Comparison of ENCODE assay signal across 24 mouse cellular contexts in the genomic region with DNA sequence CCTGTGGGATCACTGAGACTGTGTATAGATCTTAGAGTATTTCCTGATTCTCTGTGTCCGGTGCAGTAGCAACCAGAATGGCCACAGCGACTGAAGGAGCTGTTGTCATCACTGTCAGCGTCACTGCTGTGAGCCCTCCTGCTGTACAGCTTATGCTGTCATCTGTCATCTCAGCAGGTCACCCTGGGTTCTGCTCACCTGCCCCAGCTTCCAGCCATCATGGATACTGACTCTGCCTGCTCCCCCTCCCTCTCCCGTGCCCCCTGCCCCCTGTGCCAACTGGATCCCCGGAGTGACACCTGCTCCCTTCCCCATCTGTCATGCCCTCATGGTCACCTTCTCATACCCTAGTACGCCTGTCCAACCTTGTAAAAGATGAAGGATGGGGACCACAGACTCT.
A peak's percentile ranks its signal among the peaks of the same experiment; 100 is the strongest.
DNase-seq lines count a peak whose midpoint lies in the region; ATAC-seq and TF ChIP-seq lines count a peak whose summit lies in the region.
"Had no signal": no experiment of that assay in that cellular context is flagged by ENCODE, and none has a peak within 500 bp of the region (broad histone marks: within the 10 kb centered on the region; RNA-seq: fewer than 3 reads in every experiment).

No protein-coding gene starts in this region.

- no peak overlapping the region for H3K4me3 ChIP-seq in hindbrain, postnatal 0 days (ENCODE audit: low read length)
- no peak overlapping the region for H3K4me3 ChIP-seq in hindbrain, embryonic 11.5 days (ENCODE audit: low read depth, low read length)
- H3K4me3 ChIP-seq: embryonic facial prominence, embryonic 10.5 days; forebrain, embryonic 10.5 days; limb, embryonic 12.5 days; liver, embryonic 12.5 days; midbrain, embryonic 12.5 days; neural tube, embryonic 12.5 days had no signal

- no peaks in the 10 kb centered on the region; the same call in 1 of the 2 replicates for H3K4me1 ChIP-seq in hindbrain, postnatal 0 days (ENCODE audit: insufficient read depth, low read length)
- no peaks in the 10 kb centered on the region for H3K4me1 ChIP-seq in hindbrain, embryonic 11.5 days (replicated peaks; ENCODE audit: control insufficient read depth, insufficient read depth, low read length)
- H3K4me1 ChIP-seq: embryonic facial prominence, embryonic 10.5 days; forebrain, embryonic 10.5 days; limb, embryonic 12.5 days; midbrain, embryonic 12.5 days; neural tube, embryonic 12.5 days had no signal

- no peaks in the 10 kb centered on the region for H3K27me3 ChIP-seq in hindbrain, postnatal 0 days (ENCODE audit: insufficient read depth, low read length)
- H3K27me3 ChIP-seq in hindbrain, embryonic 11.5 days (ENCODE audit: control insufficient read depth, insufficient read depth, low read length), result no peaks in the 10 kb centered on the region
- H3K27me3 ChIP-seq: limb, embryonic 12.5 days; liver, embryonic 12.5 days; midbrain, embryonic 12.5 days; neural tube, embryonic 12.5 days had no signal

- peak; percentile 60 for DNase-seq in hindbrain, postnatal 0 days (ENCODE audit: low spot score)
- no peak for DNase-seq in hindbrain, embryonic 11.5 days (ENCODE audit: low spot score)
- DNase-seq in brain, embryonic 14.5 days (ENCODE audit: low read depth), result peak; percentile 13
- peak; percentile 97 for DNase-seq in cerebellum, adult 11-12 months
- DNase-seq in cerebellum, postnatal 10 days, result peak; percentile 88 to 95
- no peak for DNase-seq in layer of hippocampus, adult 8-10 months (ENCODE audit: low spot score in 2 of 2)
- DNase-seq in adrenal gland, adult (ENCODE audit: inconsistent age in 2 of 2, low spot score in 1 of 2), result no peak
- DNase-seq: adrenal gland, postnatal 14 days; gastrocnemius, postnatal 14 days; kidney, adult 9 months; kidney, postnatal 14 days; lung, adult 18-20 months; lung, postnatal 10 days had no signal

- TF ChIP-seq POLR2A in brain, embryonic 14.5 days (IDR thresholded peaks at IDR 0.05; ENCODE audit: borderline replicate concordance, extremely low read depth, insufficient read depth, insufficient read length, poor library complexity, severe bottlenecking), result no peak

- WGBS in hindbrain, postnatal 0 days, result 54% methylated on average over 6 of the region's 6 CpGs
- 80% methylated on average over 6 of the region's 6 CpGs for WGBS in hindbrain, embryonic 11.5 days

- H3K4me2 ChIP-seq in hindbrain, postnatal 0 days (ENCODE audit: low read depth, low read length), result no peak overlapping the region
- H3K4me2 ChIP-seq in hindbrain, embryonic 11.5 days (replicated peaks; ENCODE audit: low read depth, low read length), result no peak overlapping the region
- H3K4me2 ChIP-seq: heart, embryonic 11.5 days; limb, embryonic 12.5 days; liver, embryonic 12.5 days; midbrain, embryonic 12.5 days; neural tube, embryonic 12.5 days had no signal

- H3K27ac ChIP-seq in hindbrain, postnatal 0 days, result no peak overlapping the region
- H3K27ac ChIP-seq in hindbrain, embryonic 11.5 days (ENCODE audit: low read depth, low read length), result no peak overlapping the region
- H3K27ac ChIP-seq: embryonic facial prominence, embryonic 10.5 days; forebrain, embryonic 10.5 days; limb, embryonic 12.5 days; liver, embryonic 12.5 days; midbrain, embryonic 12.5 days; neural tube, embryonic 12.5 days had no signal

- H3K9ac ChIP-seq in hindbrain, postnatal 0 days (replicated peaks; ENCODE audit: low read length), result no peak overlapping the region
- H3K9ac ChIP-seq in hindbrain, embryonic 11.5 days (ENCODE audit: low read depth, low read length), result no peak overlapping the region
- H3K9ac ChIP-seq: limb, embryonic 12.5 days; liver, embryonic 12.5 days; midbrain, embryonic 12.5 days; neural tube, embryonic 12.5 days had no signal

- no peaks in the 10 kb centered on the region for H3K36me3 ChIP-seq in hindbrain, postnatal 0 days (ENCODE audit: insufficient read depth, low read length)
- H3K36me3 ChIP-seq in hindbrain, embryonic 11.5 days (ENCODE audit: control insufficient read depth, insufficient read depth, low read length), result no peaks in the 10 kb centered on the region
- H3K36me3 ChIP-seq: embryonic facial prominence, embryonic 10.5 days; forebrain, embryonic 10.5 days; limb, embryonic 12.5 days; liver, embryonic 12.5 days; midbrain, embryonic 12.5 days; neural tube, embryonic 12.5 days had no signal

- peak; percentile 68 for ATAC-seq in hindbrain, postnatal 0 days
- ATAC-seq in hindbrain, embryonic 11.5 days (ENCODE audit: low FRiP score), result no peak
- no peak for ATAC-seq in erythroid progenitor cell, adult 5-6 weeks (replicated peaks; ENCODE audit: low FRiP score, poor library complexity, severe bottlenecking)
- ATAC-seq: activated CD4-positive, CD25-positive, alpha-beta regulatory T cell, adult 4 months; forebrain, embryonic 16.5 days; intestine, embryonic 16.5 days; liver, embryonic 12.5 days had no signal

- no peaks in the 10 kb centered on the region for H3K9me3 ChIP-seq in hindbrain, postnatal 0 days (ENCODE audit: low read length)
- no peaks in the 10 kb centered on the region for H3K9me3 ChIP-seq in hindbrain, embryonic 11.5 days (ENCODE audit: control insufficient read depth, low read length)
- H3K9me3 ChIP-seq: embryonic facial prominence, embryonic 10.5 days; forebrain, embryonic 10.5 days; limb, embryonic 12.5 days; liver, embryonic 12.5 days; midbrain, embryonic 12.5 days; neural tube, embryonic 12.5 days had no signal

- no peak for TF ChIP-seq CTCF in hindbrain, postnatal 0 days (IDR thresholded peaks at IDR 0.05; ENCODE audit: low read depth)
- no peak for TF ChIP-seq CTCF in brain, embryonic 14.5 days (IDR thresholded peaks at IDR 0.05; ENCODE audit: borderline replicate concordance, extremely low read depth, insufficient read depth, insufficient read length)

Comparison
In these comparisons a context has a peak if more than half of its experiments do, and no peak if none do; other contexts are left out.
1. DNase-seq: peak in hindbrain, postnatal 0 days (single experiment), brain, embryonic 14.5 days (single experiment), cerebellum, adult 11-12 months (single experiment) and cerebellum, postnatal 10 days (2 of 2); none in hindbrain, embryonic 11.5 days (single experiment), layer of hippocampus, adult 8-10 months (0 of 2) and adrenal gland, adult (0 of 2).